Mouse (Mus musculus): ENCODE data around the gene Ly86. TPM values are rescaled to one million over a fixed set of nuclear protein-coding genes. Genes with fewer than 3 reads are reported as not detected.

Ly86 gene
- polyA plus RNA-seq, 1 experiment from 2014 or later = not detected

- in situ Hi-C loops (cut with MboI; ENCODE audit: low pct_unique_long_range_greater_than_20kb) = no loop called here
Observed at GRCm38 (mm10) chr13:37353016-37353415, 8.0 kb downstream of the Ly86 start.

DNA sequence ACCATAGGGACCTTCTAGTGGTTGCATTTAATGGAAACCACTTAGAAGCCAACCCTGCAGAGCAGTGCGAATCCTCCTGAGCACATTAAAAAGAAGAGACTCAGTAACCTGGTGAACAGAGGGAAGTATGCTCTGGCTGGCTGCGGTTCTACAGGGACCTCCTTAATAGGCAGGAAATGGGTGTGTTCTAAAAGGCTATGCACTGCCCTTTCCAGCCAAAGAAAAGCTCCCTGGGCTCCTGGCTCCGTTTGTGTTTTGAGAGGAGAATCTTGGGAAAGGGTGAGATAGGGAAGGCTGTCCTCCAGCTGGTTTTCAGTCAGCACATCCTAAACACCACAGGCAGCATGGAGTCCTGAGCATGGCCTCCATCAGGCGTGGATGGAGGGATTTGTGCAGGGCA lies 8.9 kb downstream of the Ly86 start:
- DNase-seq (ENCODE audit: low read depth, low spot score) (no peak), ATAC-seq (no peak)
- no peaks in the 10 kb centered on the region for H3K27me3 ChIP-seq
- ChIA-PET POLR2A (no interaction called here), CTCF (no interaction called here)
- no peak for TF ChIP-seq CTCF (IDR thresholded peaks at IDR 0.05)
- in situ Hi-C loops (cut with MboI; ENCODE audit: low pct_unique_long_range_greater_than_20kb) = no loop called here

More at GRCm38 (mm10) chr13:37353016-37353415, 8.0 kb downstream of the Ly86 start:
- ATAC-seq (no peak), DNase-seq (ENCODE audit: low read depth, low spot score) (no peak)
- H3K27me3 ChIP-seq = no peaks in the 10 kb centered on the region
- POLR2A ChIA-PET = no interaction called here
- no peak for TF ChIP-seq CTCF (IDR thresholded peaks at IDR 0.05)
- CTCF ChIA-PET = no interaction called here

DNA sequence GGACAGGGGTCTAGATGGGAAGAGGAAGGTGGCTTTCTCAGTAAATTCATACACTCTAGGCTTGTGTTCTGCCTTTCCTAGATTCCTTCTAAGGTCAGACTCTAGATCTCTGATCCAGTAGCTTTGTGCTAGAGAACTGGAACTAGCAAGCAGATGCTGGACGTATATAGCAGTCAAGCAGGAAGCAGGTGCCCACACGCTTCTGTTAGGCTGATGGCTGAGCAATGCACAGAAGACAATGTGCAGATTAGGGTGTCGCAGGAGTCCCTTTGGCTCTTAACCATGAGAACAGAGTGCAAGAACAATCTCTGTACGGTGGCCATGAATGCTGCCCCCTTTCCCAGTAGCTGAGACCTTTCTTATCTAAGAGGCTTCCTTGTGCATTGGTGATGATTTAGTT lies 9.4 kb downstream of the Ly86 start:
- ATAC-seq = no peak
- no peak for DNase-seq (ENCODE audit: low read depth, low spot score)
- CTCF ChIA-PET = no interaction called here
- POLR2A ChIA-PET = no interaction called here
- TF ChIP-seq CTCF (IDR thresholded peaks at IDR 0.05) = no peak
- H3K27me3 ChIP-seq = peaks cover under 1% of the 10 kb centered on the region
- in situ Hi-C loops (cut with MboI; ENCODE audit: low pct_unique_long_range_greater_than_20kb) = no loop called here

GRCm38 (mm10) chr13:37355642-37356331 lies 10.8 kb downstream of the Ly86 start:
- ATAC-seq = no peak
- in situ Hi-C loops (cut with MboI; ENCODE audit: low pct_unique_long_range_greater_than_20kb) = no loop called here
- TF ChIP-seq CTCF (IDR thresholded peaks at IDR 0.05) = no peak
- peaks cover 11% of the 10 kb centered on the region for H3K27me3 ChIP-seq
- CTCF ChIA-PET = no interaction called here
- POLR2A ChIA-PET = no interaction called here
- no peak for DNase-seq (ENCODE audit: low read depth, low spot score)

GRCm38 (mm10) chr13:37356549-37356948 lies 11.5 kb downstream of the Ly86 start:
- ATAC-seq (no peak), DNase-seq (ENCODE audit: low read depth, low spot score) (no peak)
- in situ Hi-C loops (cut with MboI; ENCODE audit: low pct_unique_long_range_greater_than_20kb) = no loop called here
- no peak for TF ChIP-seq CTCF (IDR thresholded peaks at IDR 0.05)
- ChIA-PET CTCF (no interaction called here), POLR2A (no interaction called here)
- H3K27me3 ChIP-seq = peaks cover 17% of the 10 kb centered on the region

DNA sequence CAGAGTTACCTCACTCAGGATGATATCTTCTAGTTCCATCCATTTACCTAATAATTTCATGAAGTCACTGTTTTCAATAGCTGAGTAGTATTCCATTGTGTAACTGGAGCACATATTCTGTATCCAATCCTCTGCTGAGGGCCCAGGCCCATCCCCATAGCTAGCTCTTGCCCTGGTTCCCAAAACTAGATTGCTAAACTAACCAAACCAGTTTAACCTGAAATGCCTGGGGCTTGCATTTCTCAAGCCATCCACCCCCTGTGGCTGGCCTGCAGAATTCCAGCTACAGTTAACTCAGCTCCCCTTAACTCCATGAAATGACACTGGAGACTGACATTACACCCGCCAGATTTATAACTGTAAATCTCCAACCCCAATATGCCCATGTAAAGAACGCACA lies 13.1 kb downstream of the Ly86 start:
- no peak for DNase-seq (ENCODE audit: low read depth, low spot score)
- POLR2A ChIA-PET = no interaction called here
- H3K27me3 ChIP-seq = peaks cover 17% of the 10 kb centered on the region
- no peak for TF ChIP-seq CTCF (IDR thresholded peaks at IDR 0.05)
- in situ Hi-C loops (cut with MboI; ENCODE audit: low pct_unique_long_range_greater_than_20kb) = no loop called here
- no peak for ATAC-seq
- CTCF ChIA-PET = no interaction called here

GRCm38 (mm10) chr13:37361249-37361648 lies 16.2 kb downstream of the Ly86 start:
- DNase-seq (ENCODE audit: low read depth, low spot score) (no peak), ATAC-seq (no peak)
- ChIA-PET POLR2A (no interaction called here), CTCF (no interaction called here)
- in situ Hi-C loops (cut with MboI; ENCODE audit: low pct_unique_long_range_greater_than_20kb) = no loop called here
- peaks cover 17% of the 10 kb centered on the region for H3K27me3 ChIP-seq
- TF ChIP-seq CTCF (IDR thresholded peaks at IDR 0.05) = no peak

DNA sequence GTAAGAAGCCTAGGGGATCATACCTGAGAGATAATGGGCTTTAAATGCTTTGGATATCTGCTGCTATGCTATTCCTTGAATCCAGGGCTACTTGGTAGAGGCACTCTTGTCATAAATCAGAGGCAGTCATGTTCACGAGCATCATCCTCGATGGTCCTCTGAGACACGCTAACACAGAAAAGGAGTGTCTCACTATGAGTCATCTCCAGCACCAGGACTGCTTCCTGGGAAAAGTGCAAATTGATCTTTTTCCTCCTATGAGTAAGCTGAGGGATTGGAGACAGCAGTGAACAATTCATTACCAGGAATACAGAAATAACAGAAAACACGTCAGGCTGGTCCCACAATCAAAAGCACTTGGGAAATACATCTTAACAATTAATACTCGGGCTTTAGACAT lies 19.3 kb downstream of the Ly86 start:
- ChIA-PET CTCF (no interaction called here), POLR2A (no interaction called here)
- in situ Hi-C loops (cut with MboI; ENCODE audit: low pct_unique_long_range_greater_than_20kb) = no loop called here
- ATAC-seq = no peak
- no peak for TF ChIP-seq CTCF (IDR thresholded peaks at IDR 0.05)
- peaks cover 23% of the 10 kb centered on the region for H3K27me3 ChIP-seq
- no peak for DNase-seq (ENCODE audit: low read depth, low spot score)

GRCm38 (mm10) chr13:37376411-37376810 lies 31.4 kb downstream of the Ly86 start:
- no peak for DNase-seq (ENCODE audit: low read depth, low spot score)
- no peak for TF ChIP-seq CTCF (IDR thresholded peaks at IDR 0.05)
- in situ Hi-C loops (cut with MboI; ENCODE audit: low pct_unique_long_range_greater_than_20kb) = no loop called here
- no peaks in the 10 kb centered on the region for H3K27me3 ChIP-seq
- ATAC-seq = no peak
- ChIA-PET POLR2A (no interaction called here), CTCF (no interaction called here)

- ATAC-seq (no peak), DNase-seq (ENCODE audit: low read depth, low spot score) (no peak)
- POLR2A ChIA-PET = no interaction called here
- in situ Hi-C loops (cut with MboI; ENCODE audit: low pct_unique_long_range_greater_than_20kb) = no loop called here
- CTCF ChIA-PET = no interaction called here
- H3K27me3 ChIP-seq = peaks cover 9% of the 10 kb centered on the region
- TF ChIP-seq CTCF (IDR thresholded peaks at IDR 0.05) = no peak
Observed at GRCm38 (mm10) chr13:37388222-37389202, 43.5 kb downstream of the Ly86 start.

DNA sequence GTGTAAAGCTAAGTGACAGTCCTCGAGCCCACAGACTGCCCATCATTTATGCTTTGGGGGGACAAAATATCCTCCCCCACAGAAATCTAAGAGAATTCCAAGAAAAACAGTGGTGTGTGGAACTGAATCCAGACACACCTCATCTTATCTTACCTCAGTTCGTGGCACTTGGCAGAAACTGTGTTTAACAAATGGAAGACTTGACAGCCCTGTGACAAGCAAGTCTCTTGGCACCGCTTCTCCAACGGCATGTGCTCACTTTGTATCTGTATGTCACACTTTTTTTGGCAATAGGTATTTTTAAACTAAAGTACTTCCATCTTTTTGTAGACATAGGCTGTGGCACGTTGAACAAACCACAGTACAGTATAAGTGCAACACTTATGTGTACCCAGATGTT lies 44.3 kb downstream of the Ly86 start:
- CTCF ChIA-PET = no interaction called here
- POLR2A ChIA-PET = no interaction called here
- ATAC-seq (no peak), DNase-seq (ENCODE audit: low read depth, low spot score) (no peak)
- TF ChIP-seq CTCF (IDR thresholded peaks at IDR 0.05) = no peak
- in situ Hi-C loops (cut with MboI; ENCODE audit: low pct_unique_long_range_greater_than_20kb) = no loop called here
- peaks cover 9% of the 10 kb centered on the region for H3K27me3 ChIP-seq

Measured in Patski (cell line).